Mouse (Mus musculus) cerebellum, adult 2 months (tissue): ENCODE results near the gene Slc22a12.

Experiments used
- CTCF ChIP-seq: fragments of 200-500 bp; IDR thresholded peaks from 2 replicates; pipeline ENCODE4 v1.5.1; 2011; ENCODE audit warnings: low read depth, mild to moderate bottlenecking, control low read depth, low read length, moderate library complexity, borderline replicate concordance; ENCODE audit not compliant: insufficient read depth
- POLR2A ChIP-seq: fragments of 200-500 bp; IDR thresholded peaks from 2 replicates; pipeline ENCODE4 v1.6.1; 2011; ENCODE audit warnings: low read length, control low read depth, borderline replicate concordance; ENCODE audit not compliant: insufficient read depth

DNA sequence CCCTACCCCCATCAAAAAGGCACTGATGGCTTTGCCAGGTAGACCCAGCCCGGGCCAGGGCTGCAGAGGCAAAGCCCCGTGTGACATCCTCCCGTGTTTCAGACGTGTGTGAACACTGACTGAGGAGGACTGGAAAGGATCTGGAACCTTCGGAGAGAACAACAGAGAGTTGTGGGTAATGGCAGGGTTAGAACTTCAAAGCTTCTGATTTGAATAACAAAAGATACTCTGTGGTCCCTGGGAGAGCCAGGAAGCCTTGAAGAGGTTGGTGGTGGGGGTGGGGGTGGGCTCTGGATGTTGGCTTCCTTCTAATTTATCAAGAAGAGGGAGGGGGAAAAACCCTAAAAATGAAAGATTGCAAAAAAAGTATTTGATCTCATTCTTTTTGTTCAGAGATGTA lies 26.7 kb upstream of the Slc22a12 start:
- TF ChIP-seq CTCF (no peak), POLR2A (no peak)
